Mouse (Mus musculus) bone marrow macrophage, adult 2 months (primary cell): ENCODE results near the gene Defb23.

Experiments used
- CTCF ChIP-seq: IDR thresholded peaks from 2 replicates; pipeline ENCODE4 v1.5.1; 2012; ENCODE audit warnings: low read depth, mild to moderate bottlenecking, low read length, moderate library complexity
- POLR2A ChIP-seq: IDR thresholded peaks from 2 replicates; pipeline ENCODE4 v1.6.1; 2012; ENCODE audit warnings: mild to moderate bottlenecking, low read depth, low read length, borderline replicate concordance

GRCm38 (mm10) chr2:152446642-152447041 is 17.8 kb downstream of the Defb23 start:
- TF ChIP-seq CTCF (no peak), POLR2A (no peak)
